Mouse (Mus musculus): ENCODE results near the gene Tbc1d8.

DNA sequence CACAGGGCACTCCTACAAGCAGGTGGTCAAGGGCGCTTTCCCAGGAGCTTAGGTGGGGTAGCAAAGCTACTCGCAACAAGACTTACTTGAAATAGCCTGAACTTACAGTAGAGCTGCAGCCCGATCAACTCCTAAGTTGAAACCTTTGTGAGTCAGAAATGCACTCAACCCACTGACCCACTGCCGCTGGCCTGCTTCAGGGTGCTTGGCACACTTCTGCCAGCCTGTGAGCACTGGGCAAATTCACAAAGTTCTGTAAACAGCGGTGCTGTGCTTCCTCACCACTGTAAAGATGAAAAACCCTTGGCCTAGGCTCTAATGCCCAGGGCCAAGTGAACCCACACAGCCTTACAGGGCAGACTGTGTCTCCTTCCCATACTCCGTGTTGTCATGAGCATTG lies 57.6 kb downstream of the Tbc1d8 start:
- TF ChIP-seq UBTF (IDR thresholded peaks at IDR 0.05; ENCODE audit: borderline replicate concordance, insufficient read depth, low read depth, low read length), result no peak
- no peak for TF ChIP-seq ZMIZ1 (IDR thresholded peaks at IDR 0.05; ENCODE audit: low read depth, low read length)
- no peak for TF ChIP-seq ZC3H11A (IDR thresholded peaks at IDR 0.05; ENCODE audit: low read depth, low read length)
- no peak for TF ChIP-seq CTCF (IDR thresholded peaks at IDR 0.05 in 2 of 3, conservative IDR thresholded peaks at IDR 0.05 in 1 of 3; ENCODE audit: control insufficient read depth in 1 of 3, insufficient read depth in 1 of 3, low read depth in 2 of 3, low read length in 3 of 3, poor library complexity in 1 of 3, severe bottlenecking in 1 of 3)
- no peak for TF ChIP-seq MYC (IDR thresholded peaks at IDR 0.05; ENCODE audit: low read depth, low read length)
- TF ChIP-seq GABPA (IDR thresholded peaks at IDR 0.05; ENCODE audit: low read depth, low read length), result no peak
- no peak for TF ChIP-seq EP300 (IDR thresholded peaks at IDR 0.05; ENCODE audit: low read depth in 1 of 2, low read length in 2 of 2)
- no peak for TF ChIP-seq ELF1 (IDR thresholded peaks at IDR 0.05; ENCODE audit: low read depth, low read length)
- no peak for TF ChIP-seq TCF12 (IDR thresholded peaks at IDR 0.05; ENCODE audit: low read depth, low read length)
- TF ChIP-seq POLR2A (IDR thresholded peaks at IDR 0.05; ENCODE audit: control insufficient read depth in 1 of 2, insufficient read depth in 1 of 2, low read depth in 1 of 2, low read length in 2 of 2, poor library complexity in 1 of 2), result no peak
- TF ChIP-seq BHLHE40 (IDR thresholded peaks at IDR 0.05; ENCODE audit: borderline replicate concordance, low read depth, low read length), result no peak
